Mouse (Mus musculus) heart, adult 2 months (tissue): Measurements from ENCODE around the gene Mettl23. TPM values are rescaled to one million over a fixed set of nuclear protein-coding genes. Genes with fewer than 3 reads are reported as not detected.
A peak's percentile ranks its signal among the peaks of the same experiment; 100 is the strongest.
"Not testable (repeated sequence)": the region's sequence is repeated elsewhere in the genome, so short reads cannot be mapped to it uniquely, and the experiment has no call there.

Source experiments
- DNase-seq, 2 experiments: peaks; one replicate each; pipeline ENCODE4 v3.0.0; 2021
- H3K27ac ChIP-seq: fragments of 200-600 bp; 2 replicates; pipeline ENCODE4 v1.8.1; 2022
- H3K27me3 ChIP-seq: fragments of 200-500 bp; 2 replicates; pipeline ENCODE4 v1.6.1; 2012; ENCODE audit warnings: mild to moderate bottlenecking, low read length, inconsistent platforms, mixed read lengths; ENCODE audit not compliant: control insufficient read depth, insufficient read depth
- H3K36me3 ChIP-seq: fragments of 200-500 bp; 2 replicates; pipeline ENCODE4 v1.6.1; 2012; ENCODE audit warnings: low read length, inconsistent platforms; ENCODE audit not compliant: control insufficient read depth, insufficient read depth
- H3K4me1 ChIP-seq: fragments of 200-500 bp; 2 replicates; pipeline ENCODE4 v1.6.1; 2011; ENCODE audit warnings: low read length; ENCODE audit not compliant: control insufficient read depth, insufficient read depth
- H3K4me3 ChIP-seq: fragments of 200-600 bp; 2 replicates; pipeline ENCODE4 v1.8.1; 2022
- H3K79me2 ChIP-seq: fragments of 200-500 bp; replicated peaks from 2 replicates; pipeline ENCODE4 v1.6.1; 2012; ENCODE audit warnings: mild to moderate bottlenecking, inconsistent platforms, low read length, moderate library complexity, mixed read lengths; ENCODE audit not compliant: control insufficient read depth, insufficient read depth
- H3K9ac ChIP-seq: fragments of 200-500 bp; 2 replicates; pipeline ENCODE4 v1.6.1; 2012; ENCODE audit warnings: low read depth, mild to moderate bottlenecking, control low read depth, inconsistent platforms, low read length, mixed read lengths
- CTCF ChIP-seq: fragments of 200-600 bp; IDR thresholded peaks from 2 replicates; pipeline ENCODE4 v1.8.1; 2022; ENCODE audit warnings: antibody characterized with exemption, mild to moderate bottlenecking, moderate library complexity
- EP300 ChIP-seq: fragments of 200-500 bp; IDR thresholded peaks from 2 replicates; pipeline ENCODE4 v1.6.1; 2011; ENCODE audit warnings: low read depth, low read length, control low read depth; ENCODE audit not compliant: insufficient read depth
- POLR2A ChIP-seq: fragments of 200-500 bp; IDR thresholded peaks from 2 replicates; pipeline ENCODE4 v1.6.1; 2011; ENCODE audit warnings: mild to moderate bottlenecking, low read depth, low read length, control low read depth; ENCODE audit not compliant: insufficient read depth
- WGBS: fragments of 180-500 bp; shearing (Covaris S2); methylation state at CpG from one replicate; pipeline ENCODE4 v1.1.7; 2018; 5-methylcytosine and 5-hydroxymethylcytosine counted together
- intact Hi-C: fragments of 180-260 bp; cut with DNase I; formaldehyde crosslinking; loops from one replicate; pipeline ENCODE4 v1.15.1; 2025
- polyA plus RNA-seq: library from polyadenylated mRNA; depleted of rRNA; stranded (reverse); fragments of >200 nt; gene quantifications from 2 replicates; pipeline ENCODE4 v1.2.3, GENCODE M21; 2012; rRNA removed
- total RNA-seq, 2 experiments: library from RNA; stranded (reverse); gene quantifications; 2 replicates each; pipeline ENCODE4 v1.2.3; 2021

Gene Mettl23
- total and polyA plus RNA-seq, 3 experiments = 34.3 to 40.5 (median 38.3) TPM

DNA sequence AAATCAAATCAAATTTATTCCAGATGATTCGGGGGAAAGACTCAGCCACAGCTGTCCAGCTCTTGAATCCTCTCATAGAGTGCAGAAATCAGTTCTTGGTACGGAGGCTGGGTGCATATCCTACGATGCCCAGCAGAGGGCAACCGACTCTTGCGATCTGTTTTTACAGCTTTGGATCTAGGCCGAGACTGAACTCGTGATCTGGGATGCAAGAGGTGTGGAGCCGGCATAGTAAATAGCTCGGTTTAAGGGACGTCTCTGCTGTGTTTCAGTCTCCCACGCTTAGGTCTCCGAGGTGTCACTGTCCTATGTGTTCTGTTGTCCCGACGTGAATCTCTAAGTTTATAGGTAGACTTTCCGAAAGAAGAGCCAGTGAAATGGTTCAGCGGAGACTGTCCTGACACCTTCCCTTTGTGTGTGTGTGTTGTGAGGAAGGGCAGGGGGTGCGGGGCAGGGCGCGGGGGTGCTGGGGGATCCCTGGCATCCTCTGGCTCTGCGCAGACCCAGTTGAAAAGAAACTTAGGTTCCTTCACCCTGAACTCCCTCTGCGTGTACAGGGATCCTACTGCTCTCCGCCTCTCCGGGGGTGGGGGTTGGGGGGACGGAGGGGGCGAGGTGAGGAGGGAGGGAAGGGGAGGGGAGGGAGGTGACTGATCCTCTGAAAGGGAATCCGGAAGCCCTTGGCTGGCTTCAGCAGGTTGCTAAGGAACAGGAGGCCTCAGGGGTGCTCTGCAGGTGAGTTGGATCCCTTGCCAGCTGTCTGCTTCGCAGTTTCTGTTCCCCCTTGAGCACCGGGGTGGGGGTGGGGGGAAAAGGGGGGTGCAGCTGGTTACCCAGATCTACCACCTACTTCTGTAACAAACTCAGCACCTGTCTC is 42.4 kb downstream of the Mettl23 start:
- Histone ChIP-seq H3K36me3 (no peaks in the 10 kb centered on the region), H3K4me1 (peaks cover 1% of the 10 kb centered on the region; the same call in 1 of the 2 replicates), H3K4me3 (peak overlapping the region; percentile 41), H3K27me3 (no peaks in the 10 kb centered on the region), H3K9ac (peak overlapping the region; percentile 37), H3K27ac (no peak overlapping the region), H3K79me2 (no peaks in the 10 kb centered on the region)
- TF ChIP-seq EP300 (peak; percentile 85), CTCF (peak; percentile 98), POLR2A (no peak)
- WGBS = 4% methylated on average over 28 of the region's 28 CpGs
- DNase-seq = peak; percentile 73 to 80
- intact Hi-C loops = loop anchor here (1.0 to 10.0 kb wide), 2 partner anchors 171 to 289 kb away; no protein-coding TSS in a partner anchor

DNA sequence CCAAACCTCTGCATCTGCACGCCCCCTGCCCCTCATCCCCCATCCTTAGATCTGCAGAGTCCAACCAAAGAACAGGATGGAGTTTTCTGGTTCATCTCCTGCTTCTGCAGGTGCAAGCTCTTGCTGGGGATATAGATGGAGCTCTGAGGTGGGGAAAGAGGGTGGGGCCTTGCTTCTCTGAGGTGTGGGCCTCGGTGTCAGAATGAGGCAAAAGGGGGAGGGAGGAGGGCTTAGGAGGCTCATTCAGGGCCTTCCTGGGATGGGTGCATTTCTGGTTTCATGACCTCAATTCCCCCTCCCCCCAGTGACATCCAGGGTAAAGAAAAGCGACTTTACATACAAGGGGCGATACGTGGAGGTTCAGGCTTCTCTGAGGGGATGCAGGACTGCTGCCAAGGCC is 44.1 kb downstream of the Mettl23 start:
- intact Hi-C loops = loop anchor here (10.0 kb wide), 1 partner anchor 288 kb away; no protein-coding TSS in a partner anchor
- H3K27me3 ChIP-seq = no peaks in the 10 kb centered on the region
- H3K36me3 ChIP-seq = no peaks in the 10 kb centered on the region
- no peak overlapping the region for H3K27ac ChIP-seq
- TF ChIP-seq EP300 (no peak), CTCF (no peak), POLR2A (no peak)
- H3K79me2 ChIP-seq = no peaks in the 10 kb centered on the region
- DNase-seq = no peak
- no peak overlapping the region for H3K4me3 ChIP-seq
- H3K4me1 ChIP-seq = peaks cover 1% of the 10 kb centered on the region; the same call in 1 of the 2 replicates
- WGBS = 65% methylated on average over 5 of the region's 5 CpGs
- H3K9ac ChIP-seq = no peak overlapping the region

- no peak overlapping the region for H3K27ac ChIP-seq
- no peak overlapping the region for H3K9ac ChIP-seq
- no peaks in the 10 kb centered on the region for H3K4me1 ChIP-seq
- no peaks in the 10 kb centered on the region for H3K79me2 ChIP-seq
- TF ChIP-seq POLR2A (no peak), CTCF (no peak), EP300 (no peak)
- H3K36me3 ChIP-seq = no peaks in the 10 kb centered on the region
- 66% methylated on average over 19 of the region's 19 CpGs for WGBS
- no peak overlapping the region for H3K4me3 ChIP-seq
- no peaks in the 10 kb centered on the region for H3K27me3 ChIP-seq
- intact Hi-C loops = no loop called here
- DNase-seq = no peak
Measured at GRCm38 (mm10) chr11:116893532-116894442, 50.7 kb downstream of the Mettl23 start.

DNA sequence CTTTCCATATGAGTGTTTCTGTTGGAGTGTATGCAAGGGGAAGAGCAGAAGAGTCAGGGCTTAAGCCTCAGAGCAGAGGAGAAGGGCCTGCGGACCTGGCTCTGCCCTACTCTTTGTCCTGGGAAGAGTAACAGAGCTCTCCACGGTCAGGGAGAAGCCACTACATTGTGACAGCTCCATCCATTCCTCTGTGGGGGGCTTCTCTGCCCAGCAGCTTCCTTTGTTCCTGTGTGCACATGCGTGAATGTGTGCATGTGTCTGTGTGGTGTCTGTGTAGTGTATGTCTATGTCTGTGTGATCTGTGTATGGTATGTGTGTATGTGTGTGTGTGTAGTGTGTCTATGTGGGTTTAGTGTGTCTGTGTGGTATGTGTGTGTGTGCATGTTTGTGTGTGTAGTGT is 52.3 kb downstream of the Mettl23 start:
- H3K27ac ChIP-seq = no peak overlapping the region
- H3K27me3 ChIP-seq = no peaks in the 10 kb centered on the region
- 83% methylated on average over 3 of the region's 3 CpGs for WGBS
- intact Hi-C loops = no loop called here
- no peaks in the 10 kb centered on the region for H3K36me3 ChIP-seq
- no peaks in the 10 kb centered on the region for H3K79me2 ChIP-seq
- no peak for TF ChIP-seq CTCF
- TF ChIP-seq POLR2A = no peak
- TF ChIP-seq EP300 = no peak
- no peak for DNase-seq
- no peak overlapping the region for H3K4me3 ChIP-seq
- H3K9ac ChIP-seq = no peak overlapping the region
- H3K4me1 ChIP-seq = no peaks in the 10 kb centered on the region

- H3K9ac ChIP-seq = no peak overlapping the region
- intact Hi-C loops = no loop called here
Measured at GRCm38 (mm10) chr11:116899247-116899646, 56.2 kb downstream of the Mettl23 start.

GRCm38 (mm10) chr11:116902588-116902987 is 59.5 kb downstream of the Mettl23 start:
- WGBS = 86% methylated on average over 10 of the region's 10 CpGs
- intact Hi-C loops = not testable (repeated sequence)

More at GRCm38 (mm10) chr11:116899247-116899646, 56.2 kb downstream of the Mettl23 start:
- TF ChIP-seq CTCF (no peak), EP300 (no peak), POLR2A (no peak)
- DNase-seq = no peak
- Histone ChIP-seq H3K4me1 (no peaks in the 10 kb centered on the region), H3K4me3 (no peak overlapping the region), H3K27me3 (no peaks in the 10 kb centered on the region), H3K36me3 (no peaks in the 10 kb centered on the region), H3K27ac (no peak overlapping the region), H3K79me2 (no peaks in the 10 kb centered on the region)
- 92% methylated on average over 12 of the region's 12 CpGs for WGBS

More at GRCm38 (mm10) chr11:116902588-116902987, 59.5 kb downstream of the Mettl23 start:
- H3K27ac ChIP-seq, H3K4me1 ChIP-seq, H3K4me3 ChIP-seq, H3K79me2 ChIP-seq, H3K9ac ChIP-seq, DNase-seq, H3K27me3 ChIP-seq, H3K36me3 ChIP-seq: not testable (repeated sequence)

Other genes starting within 250 kb of the Mettl23 start
- gene Rhbdf2, start 216.3 kb upstream of the Mettl23 start, total RNA-seq = 10 to 100 TPM; 10.8 to 11.2 TPM
- gene Rhbdf2, start 216.3 kb upstream of the Mettl23 start, polyA plus RNA-seq = 19.2 and 22.3 TPM in 2 replicates
- 1 to 10 TPM; 1.1 to 1.3 TPM for gene Prcd, start 189.7 kb upstream of the Mettl23 start, total RNA-seq
- gene Prcd, start 189.7 kb upstream of the Mettl23 start, polyA plus RNA-seq = 0.76 and 1.1 TPM in 2 replicates
- gene Cygb, start 189.0 kb upstream of the Mettl23 start, total RNA-seq = 10 to 100 TPM; 42.5 to 50.3 TPM
- gene Cygb, start 189.0 kb upstream of the Mettl23 start, polyA plus RNA-seq = 55.0 and 66.1 TPM in 2 replicates
- not detected for gene St6galnac1, start 67.8 kb upstream of the Mettl23 start, total RNA-seq
- gene St6galnac1, start 67.8 kb upstream of the Mettl23 start, polyA plus RNA-seq = not detected in 2 replicates
- gene Mxra7, start 15.2 kb upstream of the Mettl23 start, total RNA-seq = 10 to 100 TPM; 15.1 to 19.4 TPM
- gene Mxra7, start 15.2 kb upstream of the Mettl23 start, polyA plus RNA-seq = 10.4 and 15.6 TPM in 2 replicates
- gene Jmjd6, start 171 bp downstream of the Mettl23 start, total RNA-seq = 10 to 100 TPM; 34.1 to 37.4 TPM
- gene Jmjd6, start 171 bp downstream of the Mettl23 start, polyA plus RNA-seq = 14.6 and 20.9 TPM in 2 replicates
- 10 to 100 TPM; 29.9 to 33.5 TPM for gene Mfsd11, start 9.2 kb downstream of the Mettl23 start, total RNA-seq
- gene Mfsd11, start 9.2 kb downstream of the Mettl23 start, polyA plus RNA-seq = 23.8 and 27.9 TPM in 2 replicates
- 100 to 1,000 TPM in 1 of 2 experiments, 10 to 100 TPM in 1; 91.4 to 104 TPM for gene Srsf2, start 9.8 kb downstream of the Mettl23 start, total RNA-seq
- gene Srsf2, start 9.8 kb downstream of the Mettl23 start, polyA plus RNA-seq = 158 and 165 TPM in 2 replicates
- under 1 TPM; 0.10 to 0.11 TPM for gene Mgat5b, start 75.6 kb downstream of the Mettl23 start, total RNA-seq
- gene Mgat5b, start 75.6 kb downstream of the Mettl23 start, polyA plus RNA-seq = 0.82 and 1.0 TPM in 2 replicates